Mouse (Mus musculus) telencephalon, adult 2 months (tissue): ENCODE data around the gene Gm10184.
A peak's percentile ranks its signal among the peaks of the same experiment; 100 is the strongest.
"Not testable (repeated sequence)": the region's sequence is repeated elsewhere in the genome, so short reads cannot be mapped to it uniquely, and the experiment has no call there.

ENCODE experiments used
- DNase-seq: peaks from one replicate; pipeline ENCODE4 v3.0.0-alpha.2; 2011; ENCODE audit warnings: low read depth, low spot score

Gm10184 gene

GRCm38 (mm10) chr17:89910349-89910748 lies at the start of gene Gm10184:
Gene Gm10184 (minus strand): TSS chr17:89910449.
- DNase-seq: no peak

DNA sequence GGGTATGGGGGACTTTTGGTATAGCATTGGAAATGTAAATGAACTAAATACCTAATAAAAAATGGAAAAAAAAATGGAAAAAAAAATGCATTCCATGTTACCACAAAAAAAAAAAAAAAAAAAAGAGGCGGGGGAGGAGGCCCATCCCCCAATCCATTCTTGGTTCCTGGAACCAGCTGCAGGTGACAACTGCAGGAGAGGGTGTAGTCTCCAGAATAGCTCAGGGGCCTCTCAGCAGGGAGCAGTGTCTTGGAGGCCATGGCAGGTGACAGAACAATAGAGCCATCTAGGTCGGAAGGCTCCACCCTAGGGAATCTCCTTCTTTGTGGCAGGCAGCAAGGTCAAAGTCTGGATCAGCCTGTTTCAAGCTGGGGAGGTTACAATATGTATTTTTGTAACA lies 23.7 kb upstream of the Gm10184 start:
- no peak for DNase-seq

- no peak for DNase-seq
These were observed 2.6 kb downstream of the Gm10184 start for GRCm38 (mm10) chr17:89907686-89908085.

- not testable (repeated sequence) for DNase-seq
These were observed 5.5 kb downstream of the Gm10184 start for GRCm38 (mm10) chr17:89904701-89905100.

GRCm38 (mm10) chr17:89902767-89903166 lies 7.5 kb downstream of the Gm10184 start:
- DNase-seq: no peak

DNA sequence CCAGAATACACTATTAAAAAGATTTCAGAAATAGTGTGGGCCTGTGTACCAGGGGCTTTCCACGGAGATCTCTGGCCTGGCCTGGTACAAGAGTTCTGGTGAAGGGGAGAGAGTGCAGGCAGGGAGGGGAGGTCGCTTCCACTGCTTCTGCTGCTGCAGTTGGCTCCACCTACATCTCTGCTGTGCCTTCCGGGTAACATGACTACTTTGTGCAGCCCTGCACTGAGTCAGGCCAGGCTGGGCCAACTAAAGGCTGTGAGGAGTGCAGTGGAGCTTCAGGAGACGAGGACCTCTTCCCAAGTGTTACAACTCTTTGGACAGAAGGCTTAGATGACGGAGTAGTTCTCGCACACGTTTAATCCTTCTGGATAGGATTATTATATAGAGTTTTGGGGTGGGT lies 9.6 kb downstream of the Gm10184 start:
- DNase-seq: no peak

DNA sequence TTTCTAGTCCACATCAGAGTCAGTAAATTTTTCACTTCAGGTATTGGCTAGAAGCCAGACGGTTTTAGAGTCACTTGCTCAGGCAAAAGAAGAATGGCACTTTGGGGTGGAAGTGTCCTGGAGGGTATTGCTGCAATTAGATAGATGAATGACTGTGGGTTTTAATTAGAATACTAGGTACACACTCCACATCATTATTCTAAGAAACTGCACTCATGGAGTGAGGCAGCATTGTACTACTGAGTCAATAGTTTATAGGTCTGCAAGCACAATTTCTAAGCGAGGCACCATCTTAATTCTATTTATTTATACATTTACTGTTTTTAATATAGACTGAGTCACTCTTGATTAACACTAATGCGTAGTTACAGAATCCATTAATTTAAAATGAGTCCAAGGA lies 10.4 kb downstream of the Gm10184 start:
- DNase-seq: no peak

GRCm38 (mm10) chr17:89864996-89865395 lies 45.3 kb downstream of the Gm10184 start:
- DNase-seq: peak; percentile 59
